Mouse (Mus musculus) brown adipose tissue, adult 24 weeks (tissue): ENCODE measurements around the gene Slc25a25. TPM values are rescaled to one million over a fixed set of nuclear protein-coding genes. Genes with fewer than 3 reads are reported as not detected.
A peak's percentile ranks its signal among the peaks of the same experiment; 100 is the strongest.
"Not testable (repeated sequence)": the region's sequence is repeated elsewhere in the genome, so short reads cannot be mapped to it uniquely, and the experiment has no call there.

Source experiments
- H3K27ac ChIP-seq: fragments of 200-500 bp; replicated peaks from 2 replicates; pipeline ENCODE4 v1.5.1; 2012; ENCODE audit warnings: low read depth, mild to moderate bottlenecking, low read length
- H3K4me1 ChIP-seq: fragments of 200-500 bp; 2 replicates; pipeline ENCODE4 v1.6.1; 2012; ENCODE audit warnings: low read length, mixed read lengths; ENCODE audit not compliant: control insufficient read depth, insufficient read depth, insufficient read length
- H3K4me3 ChIP-seq: fragments of 200-500 bp; 2 replicates; pipeline ENCODE4 v1.5.1; 2012; ENCODE audit warnings: low read depth, mild to moderate bottlenecking, low read length, moderate library complexity; ENCODE audit not compliant: insufficient read depth
- polyA plus RNA-seq: library from polyadenylated mRNA; stranded (reverse); fragments of >200 nt; gene quantifications from 2 replicates; pipeline ENCODE4 v1.2.4, GENCODE M21; 2012; ENCODE audit not compliant: missing spikeins, insufficient read depth, insufficient read length

Gene Slc25a25
- polyA plus RNA-seq, 1 experiment, result 9.2 TPM

GRCm38 (mm10) chr2:32482351-32482750 is 31.1 kb upstream of the Slc25a25 start:
- Histone ChIP-seq H3K4me1 (no peaks in the 10 kb centered on the region), H3K4me3 (no peak overlapping the region), H3K27ac (no peak overlapping the region)

GRCm38 (mm10) chr2:32475361-32475760 is 24.1 kb upstream of the Slc25a25 start:
- not testable (repeated sequence) for H3K4me1 ChIP-seq, H3K4me3 ChIP-seq, H3K27ac ChIP-seq

GRCm38 (mm10) chr2:32471681-32472061 is 20.4 kb upstream of the Slc25a25 start:
- Histone ChIP-seq H3K27ac (no peak overlapping the region), H3K4me3 (no peak overlapping the region), H3K4me1 (peaks cover 11% of the 10 kb centered on the region)

GRCm38 (mm10) chr2:32471001-32471680 is 19.9 kb upstream of the Slc25a25 start:
- no peak overlapping the region for H3K27ac ChIP-seq
- no peak overlapping the region for H3K4me3 ChIP-seq
- H3K4me1 ChIP-seq, result peaks cover 11% of the 10 kb centered on the region

- Histone ChIP-seq H3K4me3 (no peak overlapping the region), H3K27ac (no peak overlapping the region)
Observed at GRCm38 (mm10) chr2:32464212-32464891, 13.1 kb upstream of the Slc25a25 start.

GRCm38 (mm10) chr2:32463773-32464172 is 12.5 kb upstream of the Slc25a25 start:
- Histone ChIP-seq H3K4me3 (no peak overlapping the region), H3K4me1 (peaks cover 2% of the 10 kb centered on the region; the same call in 1 of the 2 replicates), H3K27ac (no peak overlapping the region)

More at GRCm38 (mm10) chr2:32464212-32464891, 13.1 kb upstream of the Slc25a25 start:
- H3K4me1 ChIP-seq, result peaks cover 2% of the 10 kb centered on the region; the same call in 1 of the 2 replicates

GRCm38 (mm10) chr2:32459657-32460056 is 8.4 kb upstream of the Slc25a25 start:
- no peak overlapping the region for H3K27ac ChIP-seq
- no peaks in the 10 kb centered on the region; the same call in 1 of the 2 replicates for H3K4me1 ChIP-seq
- H3K4me3 ChIP-seq, result no peak overlapping the region

- H3K4me1 ChIP-seq, result peaks cover 8% of the 10 kb centered on the region
- H3K27ac ChIP-seq, result no peak overlapping the region
- H3K4me3 ChIP-seq, result no peak overlapping the region
Observed at GRCm38 (mm10) chr2:32458300-32458699, 7.1 kb upstream of the Slc25a25 start.

GRCm38 (mm10) chr2:32455101-32455500 is 3.9 kb upstream of the Slc25a25 start:
- H3K4me1 ChIP-seq, result peaks cover 21% of the 10 kb centered on the region
- H3K4me3 ChIP-seq, result no peak overlapping the region
- H3K27ac ChIP-seq, result no peak overlapping the region

- H3K27ac ChIP-seq, result no peak overlapping the region
- H3K4me3 ChIP-seq, result no peak overlapping the region
- peaks cover 21% of the 10 kb centered on the region for H3K4me1 ChIP-seq
Observed at GRCm38 (mm10) chr2:32454633-32455032, 3.4 kb upstream of the Slc25a25 start.

GRCm38 (mm10) chr2:32453641-32454303 is 2.5 kb upstream of the Slc25a25 start:
- Histone ChIP-seq H3K4me1 (peaks cover 21% of the 10 kb centered on the region), H3K27ac (no peak overlapping the region), H3K4me3 (no peak overlapping the region)

- peaks cover 25% of the 10 kb centered on the region for H3K4me1 ChIP-seq
- H3K4me3 ChIP-seq, result peak overlapping the region; percentile 48
- peak overlapping the region; percentile 87 for H3K27ac ChIP-seq
Observed at GRCm38 (mm10) chr2:32452441-32452971, 1.3 kb upstream of the Slc25a25 start.

- H3K27ac ChIP-seq, result peak overlapping the region; percentile 94
- H3K4me3 ChIP-seq, result peak overlapping the region; percentile 65
- H3K4me1 ChIP-seq, result peaks cover 27% of the 10 kb centered on the region
Observed at GRCm38 (mm10) chr2:32451870-32452372, 676 bp upstream of the Slc25a25 start.

GRCm38 (mm10) chr2:32449761-32450754 is 1.2 kb downstream of the Slc25a25 start, which contains the start of gene Naif1:
Gene Naif1 (plus strand): TSS chr2:32450457.
- Histone ChIP-seq H3K4me1 (peaks cover 31% of the 10 kb centered on the region), H3K4me3 (peak within 1 kb of the TSS; percentile 86), H3K27ac (peak within 1 kb of the TSS; percentile 76)
